Mouse (Mus musculus): ENCODE data around the gene Gcnt7. TPM values are rescaled to one million over a fixed set of nuclear protein-coding genes. Genes with fewer than 3 reads are reported as not detected.

Gene Gcnt7
- polyA plus RNA-seq, 1 experiment from 2014 or later: 0.86 TPM

GRCm38 (mm10) chr2:172467206-172467605, 8.8 kb upstream of the Gcnt7 start:
- no peak overlapping the region for H3K4me3 ChIP-seq (ENCODE audit: low read depth, low read length)
- no peak for DNase-seq (ENCODE audit: low spot score, missing footprints)
- 97% methylated on average over 5 of the region's 5 CpGs for WGBS
- H3K36me3 ChIP-seq (ENCODE audit: control insufficient read depth, insufficient read depth, low read length): peaks cover 3% of the 10 kb centered on the region
- H3K27me3 ChIP-seq (ENCODE audit: control insufficient read depth, insufficient read depth, low read length): no peaks in the 10 kb centered on the region
- no peaks in the 10 kb centered on the region for H3K9me3 ChIP-seq (ENCODE audit: control insufficient read depth, low read length)
- H3K9ac ChIP-seq (ENCODE audit: low read length): no peak overlapping the region
- no peak overlapping the region for H3K4me2 ChIP-seq
- ATAC-seq (ENCODE audit: low FRiP score): no peak
- H3K4me1 ChIP-seq (ENCODE audit: control insufficient read depth, insufficient read depth, low read length): no peaks in the 10 kb centered on the region
- no peak overlapping the region for H3K27ac ChIP-seq (ENCODE audit: low read depth, low read length)

GRCm38 (mm10) chr2:172466427-172467132, 8.2 kb upstream of the Gcnt7 start:
- no peaks in the 10 kb centered on the region for H3K9me3 ChIP-seq (ENCODE audit: control insufficient read depth, low read length)
- 80% methylated on average over 11 of the region's 11 CpGs for WGBS
- H3K27ac ChIP-seq (ENCODE audit: low read depth, low read length): no peak overlapping the region
- no peak overlapping the region for H3K4me2 ChIP-seq
- peaks cover 3% of the 10 kb centered on the region for H3K36me3 ChIP-seq (ENCODE audit: control insufficient read depth, insufficient read depth, low read length)
- no peak for ATAC-seq (ENCODE audit: low FRiP score)
- no peak for DNase-seq (ENCODE audit: low spot score, missing footprints)
- H3K9ac ChIP-seq (ENCODE audit: low read length): no peak overlapping the region
- H3K4me1 ChIP-seq (ENCODE audit: control insufficient read depth, insufficient read depth, low read length): no peaks in the 10 kb centered on the region
- H3K27me3 ChIP-seq (ENCODE audit: control insufficient read depth, insufficient read depth, low read length): no peaks in the 10 kb centered on the region
- no peak overlapping the region for H3K4me3 ChIP-seq (ENCODE audit: low read depth, low read length)

GRCm38 (mm10) chr2:172462813-172463212, 4.4 kb upstream of the Gcnt7 start:
- Histone ChIP-seq H3K36me3 (ENCODE audit: control insufficient read depth, insufficient read depth, low read length) (peaks cover 4% of the 10 kb centered on the region), H3K9ac (ENCODE audit: low read length) (no peak overlapping the region), H3K4me2 (no peak overlapping the region), H3K27ac (ENCODE audit: low read depth, low read length) (no peak overlapping the region), H3K9me3 (ENCODE audit: control insufficient read depth, low read length) (no peaks in the 10 kb centered on the region), H3K4me3 (ENCODE audit: low read depth, low read length) (no peak overlapping the region), H3K27me3 (ENCODE audit: control insufficient read depth, insufficient read depth, low read length) (no peaks in the 10 kb centered on the region), H3K4me1 (ENCODE audit: control insufficient read depth, insufficient read depth, low read length) (no peaks in the 10 kb centered on the region)
- ATAC-seq (ENCODE audit: low FRiP score) (no peak), DNase-seq (ENCODE audit: low spot score, missing footprints) (no peak)
- 93% methylated on average over 4 of the region's 4 CpGs for WGBS

- no peaks in the 10 kb centered on the region for H3K4me1 ChIP-seq (ENCODE audit: control insufficient read depth, insufficient read depth, low read length)
- H3K9ac ChIP-seq (ENCODE audit: low read length): no peak overlapping the region
- 72% methylated on average over 2 of the region's 2 CpGs for WGBS
- ATAC-seq (ENCODE audit: low FRiP score): no peak
- H3K4me2 ChIP-seq: no peak overlapping the region
- peaks cover 4% of the 10 kb centered on the region; the same call in 1 of the 2 replicates for H3K36me3 ChIP-seq (ENCODE audit: control insufficient read depth, insufficient read depth, low read length)
- no peak for DNase-seq (ENCODE audit: low spot score, missing footprints)
- H3K4me3 ChIP-seq (ENCODE audit: low read depth, low read length): no peak overlapping the region
- H3K27me3 ChIP-seq (ENCODE audit: control insufficient read depth, insufficient read depth, low read length): no peaks in the 10 kb centered on the region
- H3K27ac ChIP-seq (ENCODE audit: low read depth, low read length): no peak overlapping the region
- no peaks in the 10 kb centered on the region for H3K9me3 ChIP-seq (ENCODE audit: control insufficient read depth, low read length)
These were observed 2.3 kb upstream of the Gcnt7 start for GRCm38 (mm10) chr2:172460647-172461046.

- no peak overlapping the region for H3K9ac ChIP-seq (ENCODE audit: low read length)
- DNase-seq (ENCODE audit: low spot score, missing footprints) (no peak), ATAC-seq (ENCODE audit: low FRiP score) (no peak)
- WGBS: 94% methylated on average over 10 of the region's 10 CpGs
- no peaks in the 10 kb centered on the region for H3K27me3 ChIP-seq (ENCODE audit: control insufficient read depth, insufficient read depth, low read length)
- H3K27ac ChIP-seq (ENCODE audit: low read depth, low read length): no peak overlapping the region
- no peak overlapping the region for H3K4me2 ChIP-seq
- H3K9me3 ChIP-seq (ENCODE audit: control insufficient read depth, low read length): no peaks in the 10 kb centered on the region
- no peaks in the 10 kb centered on the region for H3K4me1 ChIP-seq (ENCODE audit: control insufficient read depth, insufficient read depth, low read length)
- H3K36me3 ChIP-seq (ENCODE audit: control insufficient read depth, insufficient read depth, low read length): peaks cover 11% of the 10 kb centered on the region; the same call in 1 of the 2 replicates
- no peak overlapping the region for H3K4me3 ChIP-seq (ENCODE audit: low read depth, low read length)
These were observed 5.9 kb downstream of the Gcnt7 start for GRCm38 (mm10) chr2:172452458-172452857.

GRCm38 (mm10) chr2:172452031-172452430, 6.4 kb downstream of the Gcnt7 start:
- Histone ChIP-seq H3K4me1 (ENCODE audit: control insufficient read depth, insufficient read depth, low read length) (no peaks in the 10 kb centered on the region), H3K36me3 (ENCODE audit: control insufficient read depth, insufficient read depth, low read length) (peaks cover 11% of the 10 kb centered on the region; the same call in 1 of the 2 replicates), H3K9ac (ENCODE audit: low read length) (no peak overlapping the region), H3K9me3 (ENCODE audit: control insufficient read depth, low read length) (no peaks in the 10 kb centered on the region), H3K4me3 (ENCODE audit: low read depth, low read length) (no peak overlapping the region), H3K4me2 (no peak overlapping the region), H3K27ac (ENCODE audit: low read depth, low read length) (no peak overlapping the region), H3K27me3 (ENCODE audit: control insufficient read depth, insufficient read depth, low read length) (no peaks in the 10 kb centered on the region)
- DNase-seq (ENCODE audit: low spot score, missing footprints) (no peak), ATAC-seq (ENCODE audit: low FRiP score) (no peak)
- WGBS: 93% methylated on average over 4 of the region's 4 CpGs

- H3K36me3 ChIP-seq (ENCODE audit: control insufficient read depth, insufficient read depth, low read length): peaks cover 17% of the 10 kb centered on the region
- no peaks in the 10 kb centered on the region for H3K9me3 ChIP-seq (ENCODE audit: control insufficient read depth, low read length)
- no peak for ATAC-seq (ENCODE audit: low FRiP score)
- 89% methylated on average over 6 of the region's 6 CpGs for WGBS
- no peak overlapping the region for H3K27ac ChIP-seq (ENCODE audit: low read depth, low read length)
- DNase-seq (ENCODE audit: low spot score, missing footprints): no peak
- H3K9ac ChIP-seq (ENCODE audit: low read length): no peak overlapping the region
- H3K4me1 ChIP-seq (ENCODE audit: control insufficient read depth, insufficient read depth, low read length): no peaks in the 10 kb centered on the region
- no peak overlapping the region for H3K4me2 ChIP-seq
- no peaks in the 10 kb centered on the region for H3K27me3 ChIP-seq (ENCODE audit: control insufficient read depth, insufficient read depth, low read length)
- H3K4me3 ChIP-seq (ENCODE audit: low read depth, low read length): no peak overlapping the region
These were observed 7.8 kb downstream of the Gcnt7 start for GRCm38 (mm10) chr2:172450640-172451039.

- Histone ChIP-seq H3K4me2 (no peak overlapping the region), H3K4me3 (ENCODE audit: low read depth, low read length) (no peak overlapping the region), H3K36me3 (ENCODE audit: control insufficient read depth, insufficient read depth, low read length) (peaks cover 17% of the 10 kb centered on the region), H3K4me1 (ENCODE audit: control insufficient read depth, insufficient read depth, low read length) (no peaks in the 10 kb centered on the region), H3K9ac (ENCODE audit: low read length) (no peak overlapping the region), H3K27me3 (ENCODE audit: control insufficient read depth, insufficient read depth, low read length) (no peaks in the 10 kb centered on the region), H3K9me3 (ENCODE audit: control insufficient read depth, low read length) (no peaks in the 10 kb centered on the region), H3K27ac (ENCODE audit: low read depth, low read length) (no peak overlapping the region)
- ATAC-seq (ENCODE audit: low FRiP score) (no peak), DNase-seq (ENCODE audit: low spot score, missing footprints) (no peak)
- 93% methylated on average over 4 of the region's 4 CpGs for WGBS
These were observed 10.1 kb downstream of the Gcnt7 start for GRCm38 (mm10) chr2:172448329-172448728.

GRCm38 (mm10) chr2:172447317-172447716, 11.1 kb downstream of the Gcnt7 start:
- 89% methylated on average over 6 of the region's 6 CpGs for WGBS
- ATAC-seq (ENCODE audit: low FRiP score) (no peak), DNase-seq (ENCODE audit: low spot score, missing footprints) (no peak)
- Histone ChIP-seq H3K4me2 (no peak overlapping the region), H3K4me3 (ENCODE audit: low read depth, low read length) (no peak overlapping the region), H3K9me3 (ENCODE audit: control insufficient read depth, low read length) (no peaks in the 10 kb centered on the region), H3K9ac (ENCODE audit: low read length) (no peak overlapping the region), H3K36me3 (ENCODE audit: control insufficient read depth, insufficient read depth, low read length) (peaks cover 14% of the 10 kb centered on the region), H3K27ac (ENCODE audit: low read depth, low read length) (no peak overlapping the region), H3K27me3 (ENCODE audit: control insufficient read depth, insufficient read depth, low read length) (no peaks in the 10 kb centered on the region), H3K4me1 (ENCODE audit: control insufficient read depth, insufficient read depth, low read length) (no peaks in the 10 kb centered on the region)
